Comparison of ENCODE assay signal across 7 mouse cellular contexts in the genomic region with DNA sequence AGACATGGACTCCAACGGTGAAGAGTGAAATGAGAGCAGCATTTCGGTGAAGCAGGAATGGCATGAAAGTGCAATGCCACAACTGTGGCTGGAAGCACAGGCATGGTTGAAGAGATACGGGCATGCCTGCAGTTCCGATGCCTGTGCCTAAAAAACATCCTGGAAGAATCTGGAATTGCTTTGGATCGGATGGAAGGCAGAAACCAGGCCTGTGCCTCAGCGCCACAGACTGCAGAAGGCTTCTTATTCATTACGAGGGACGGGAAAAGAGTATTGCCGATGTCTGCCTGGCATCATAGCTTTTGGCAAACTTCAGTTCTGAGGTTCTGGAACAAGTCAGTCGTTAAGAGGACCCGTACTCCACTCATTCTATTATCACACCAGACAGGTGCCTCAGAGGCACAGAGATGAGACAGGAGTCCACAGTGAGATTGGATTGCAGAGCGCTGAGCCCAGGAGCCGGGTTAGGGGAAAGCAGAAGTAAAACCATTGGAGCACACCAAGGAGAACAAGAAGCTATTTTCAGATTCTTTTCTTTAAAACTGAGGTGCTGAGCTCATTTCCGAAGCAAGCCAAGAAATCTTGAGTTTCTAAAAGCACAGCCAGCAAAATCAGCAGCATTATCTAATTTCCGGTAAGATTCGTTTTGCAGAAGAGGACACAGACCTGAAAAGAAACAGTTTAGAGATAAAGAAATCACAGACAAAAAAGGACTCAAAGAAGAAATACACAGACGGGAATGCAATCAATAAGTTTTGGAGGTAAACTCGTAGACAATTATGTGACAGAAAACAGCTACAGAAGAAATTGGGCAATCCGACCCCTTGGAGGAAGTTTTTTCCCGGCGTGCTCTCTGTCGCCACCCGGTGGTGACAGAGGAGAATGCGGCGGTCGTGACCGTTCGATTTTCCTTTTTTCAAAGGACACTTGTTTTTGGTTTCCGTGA. TPM values are rescaled to one million over a fixed set of nuclear protein-coding genes. Genes with fewer than 3 reads are reported as not detected.
DNase-seq lines count a peak whose midpoint lies in the region; ATAC-seq and TF ChIP-seq lines count a peak whose summit lies in the region.
"Not testable (repeated sequence)": the region's sequence is repeated elsewhere in the genome, so short reads cannot be mapped to it uniquely, and the experiment has no call there.

No protein-coding gene starts in this region.

- H3K9me3 ChIP-seq in embryonic facial prominence, embryonic 13.5 days = peaks cover 50% of the 10 kb centered on the region
- peaks cover 21% of the 10 kb centered on the region; the same call in 1 of the 2 replicates for H3K9me3 ChIP-seq in intestine, embryonic 14.5 days (ENCODE audit: control insufficient read depth, low read length)
- H3K9me3 ChIP-seq in limb, embryonic 11.5 days (ENCODE audit: control insufficient read depth, low read length) = peaks cover 34% of the 10 kb centered on the region
- peaks cover 19% of the 10 kb centered on the region for H3K9me3 ChIP-seq in midbrain, embryonic 14.5 days (ENCODE audit: control insufficient read depth, low read length)

- not testable (repeated sequence) for H3K4me1 ChIP-seq in embryonic facial prominence, embryonic 13.5 days; intestine, embryonic 14.5 days (replicated peaks; ENCODE audit: control insufficient read depth, insufficient read depth, low read length); limb, embryonic 11.5 days (ENCODE audit: control insufficient read depth, insufficient read depth, low read length); midbrain, embryonic 14.5 days (ENCODE audit: control insufficient read depth, insufficient read depth, low read length); spleen, adult 2 months (ENCODE audit: control insufficient read depth, insufficient read depth, insufficient read length)

- ATAC-seq in embryonic facial prominence, embryonic 13.5 days (ENCODE audit: insufficient number of reproducible peaks, insufficient read depth, low FRiP score, low TSS enrichment, low read depth); intestine, embryonic 14.5 days (replicated peaks; ENCODE audit: low FRiP score, low TSS enrichment, low read depth); limb, embryonic 11.5 days (ENCODE audit: insufficient number of reproducible peaks, low FRiP score, low TSS enrichment, low read depth); midbrain, embryonic 14.5 days (ENCODE audit: low FRiP score, low TSS enrichment): not testable (repeated sequence)

- not testable (repeated sequence) for TF ChIP-seq CTCF in spleen, adult 2 months (IDR thresholded peaks at IDR 0.05; ENCODE audit: extremely low read depth, insufficient read depth, insufficient read length, insufficient replicate concordance)

- H3K9ac ChIP-seq in embryonic facial prominence, embryonic 13.5 days = peak overlapping the region; percentile 0; the same call in 1 of the 2 replicates
- H3K9ac ChIP-seq in intestine, embryonic 14.5 days (ENCODE audit: low read length); limb, embryonic 11.5 days (ENCODE audit: low read length); midbrain, embryonic 14.5 days (replicated peaks; ENCODE audit: low read length): not testable (repeated sequence)

- 68% methylated on average over 29 of the region's 29 CpGs for WGBS in embryonic facial prominence, embryonic 13.5 days
- WGBS in intestine, embryonic 14.5 days = 68% methylated on average over 29 of the region's 29 CpGs
- WGBS in limb, embryonic 11.5 days = 68% methylated on average over 29 of the region's 29 CpGs
- WGBS in midbrain, embryonic 14.5 days = 57% methylated on average over 29 of the region's 29 CpGs
- WGBS in spleen, adult 2 months = 51% methylated on average over 29 of the region's 29 CpGs

- not testable (repeated sequence) for H3K4me3 ChIP-seq in embryonic facial prominence, embryonic 13.5 days; intestine, embryonic 14.5 days (ENCODE audit: low read depth, low read length); limb, embryonic 11.5 days (ENCODE audit: low read depth, low read length)
- H3K4me3 ChIP-seq in midbrain, embryonic 14.5 days (replicated peaks; ENCODE audit: low read depth, low read length) = peak overlapping the region; percentile 16
- H3K4me3 ChIP-seq in spleen, adult 2 months (ENCODE audit: extremely low read depth, insufficient read depth, insufficient read length) = peak overlapping the region; percentile 11; the same call in 1 of the 2 replicates

- TF ChIP-seq POLR2A in spleen, adult 2 months (IDR thresholded peaks at IDR 0.05; ENCODE audit: low read depth, low read length) = not testable (repeated sequence)

- not testable (repeated sequence) for H3K27me3 ChIP-seq in embryonic facial prominence, embryonic 13.5 days; intestine, embryonic 14.5 days (replicated peaks; ENCODE audit: control insufficient read depth, insufficient read depth, low read length); limb, embryonic 11.5 days (ENCODE audit: control insufficient read depth, insufficient read depth, low read length); midbrain, embryonic 14.5 days (ENCODE audit: control insufficient read depth, insufficient read depth, low read length); spleen, adult 2 months (ENCODE audit: control insufficient read depth, insufficient read depth, low read length)

- H3K27ac ChIP-seq in embryonic facial prominence, embryonic 13.5 days = peak overlapping the region; percentile 1; the same call in 1 of the 2 replicates
- H3K27ac ChIP-seq in intestine, embryonic 14.5 days (ENCODE audit: low read depth); limb, embryonic 11.5 days (replicated peaks; ENCODE audit: low read depth, low read length); midbrain, embryonic 14.5 days (replicated peaks; ENCODE audit: low read depth, low read length): not testable (repeated sequence)
- H3K27ac ChIP-seq in spleen, adult 2 months (ENCODE audit: insufficient read depth, low read length) = peak overlapping the region; percentile 25

- DNase-seq in adrenal gland, postnatal 36 days = peak; percentile 73 to 79
- DNase-seq in heart, adult 11 months = peak; percentile 98
- peak; percentile 96 for DNase-seq in intestine, embryonic 14.5 days (ENCODE audit: low spot score)
- peak; percentile 93 for DNase-seq in limb, embryonic 11.5 days (ENCODE audit: low spot score)
- DNase-seq in midbrain, embryonic 14.5 days = peak; percentile 86
- DNase-seq in spleen, adult 2 months (ENCODE audit: low read depth in 1 of 2, low spot score in 2 of 2) = peak; percentile 69 to 73

- peaks cover 50% of the 10 kb centered on the region for H3K36me3 ChIP-seq in embryonic facial prominence, embryonic 13.5 days
- H3K36me3 ChIP-seq in intestine, embryonic 14.5 days (ENCODE audit: control insufficient read depth, insufficient read depth, low read length) = peaks cover 44% of the 10 kb centered on the region
- H3K36me3 ChIP-seq in limb, embryonic 11.5 days (ENCODE audit: control insufficient read depth, insufficient read depth, low read length) = peaks cover 30% of the 10 kb centered on the region; the same call in 1 of the 2 replicates
- H3K36me3 ChIP-seq in midbrain, embryonic 14.5 days (ENCODE audit: control insufficient read depth, insufficient read depth, low read length) = peaks cover 39% of the 10 kb centered on the region
- not testable (repeated sequence) for H3K36me3 ChIP-seq in spleen, adult 2 months (ENCODE audit: control insufficient read depth, insufficient read depth, low read length)

- not testable (repeated sequence) for H3K4me2 ChIP-seq in embryonic facial prominence, embryonic 13.5 days; intestine, embryonic 14.5 days (ENCODE audit: low read length); limb, embryonic 11.5 days (ENCODE audit: low read depth, severe bottlenecking)
- peak overlapping the region; percentile 44 for H3K4me2 ChIP-seq in midbrain, embryonic 14.5 days (ENCODE audit: low read length)

RNA-seq across cellular contexts. Expression of a gene that starts 30.8 kb away (rescaled TPM):
- total RNA-seq in adrenal gland, postnatal 36 days (2021) = 100 to 1,000 TPM; 159 to 258 TPM
- 188 and 256 TPM in 2 replicates for polyA plus RNA-seq in embryonic facial prominence, embryonic 13.5 days (2015; fragmentation: Nextera tagmentation; extraction: Ambion mirVana)
- polyA plus RNA-seq in intestine, embryonic 14.5 days (2014; fragmentation: Nextera tagmentation; extraction: Ambion mirVana) = 223 and 261 TPM in 2 replicates
- polyA plus RNA-seq in limb, embryonic 11.5 days (2014; fragmentation: Nextera tagmentation; extraction: Ambion mirVana) = 244 and 297 TPM in 2 replicates
- polyA plus RNA-seq in midbrain, embryonic 14.5 days (2014; fragmentation: Nextera tagmentation; extraction: Ambion mirVana) = 126 and 339 TPM in 2 replicates
- 605 and 1,690 TPM in 2 replicates for polyA plus RNA-seq in spleen, adult 2 months (2012; rRNA removed)
